Mouse (Mus musculus) splenic B cell, adult 2 months (primary cell): ENCODE results near the gene Polr3h.

ENCODE experiments used
- DNase-seq: peaks from one replicate; pipeline ENCODE4 v3.0.0-alpha.2; 2011; ENCODE audit warnings: low read depth, low spot score
- H3K27me3 ChIP-seq: 2 replicates; pipeline ENCODE4 v1.6.1; 2012; ENCODE audit warnings: mild to moderate bottlenecking, low read length, moderate library complexity, mixed read lengths; ENCODE audit not compliant: control insufficient read depth, poor library complexity, insufficient read depth, severe bottlenecking
- H3K36me3 ChIP-seq: 2 replicates; pipeline ENCODE4 v1.6.1; 2012; ENCODE audit warnings: mild to moderate bottlenecking, low read length, moderate library complexity, mixed read lengths; ENCODE audit not compliant: control insufficient read depth, poor library complexity, insufficient read depth, severe bottlenecking

The Polr3h gene

DNA sequence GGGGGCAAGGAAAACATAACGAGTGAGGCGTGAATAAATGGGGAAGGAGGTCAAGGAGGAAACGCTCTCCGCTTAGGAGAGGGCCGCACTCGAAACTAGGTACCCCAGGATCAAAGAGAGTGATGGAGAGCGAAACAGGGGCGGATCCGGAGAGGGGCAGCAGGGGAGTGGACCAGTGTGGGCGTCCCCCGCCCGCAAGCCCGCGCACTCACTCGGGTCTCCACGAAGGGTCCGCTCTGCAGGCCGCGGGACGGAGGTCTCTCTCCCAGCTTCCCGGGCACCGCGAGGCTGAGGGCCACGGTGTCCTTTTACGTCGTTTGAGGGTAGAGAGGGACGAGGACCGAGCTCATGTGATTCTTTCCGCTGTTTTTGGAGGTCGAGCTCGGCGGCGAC lies 68.3 kb downstream of the Polr3h start:
- DNase-seq = no peak
- Histone ChIP-seq H3K36me3 (no peaks in the 10 kb centered on the region; the same call in 1 of the 2 replicates), H3K27me3 (no peaks in the 10 kb centered on the region)

GRCm38 (mm10) chr15:81856938-81857723 lies 68.9 kb downstream of the Polr3h start:
- peak; percentile 51 for DNase-seq
- H3K36me3 ChIP-seq = peaks cover 3% of the 10 kb centered on the region
- H3K27me3 ChIP-seq = no peaks in the 10 kb centered on the region

- DNase-seq = peak; percentile 90
- no peaks in the 10 kb centered on the region for H3K27me3 ChIP-seq
- peaks cover 5% of the 10 kb centered on the region for H3K36me3 ChIP-seq
Measured at GRCm38 (mm10) chr15:81856030-81856790, 69.8 kb downstream of the Polr3h start.

DNA sequence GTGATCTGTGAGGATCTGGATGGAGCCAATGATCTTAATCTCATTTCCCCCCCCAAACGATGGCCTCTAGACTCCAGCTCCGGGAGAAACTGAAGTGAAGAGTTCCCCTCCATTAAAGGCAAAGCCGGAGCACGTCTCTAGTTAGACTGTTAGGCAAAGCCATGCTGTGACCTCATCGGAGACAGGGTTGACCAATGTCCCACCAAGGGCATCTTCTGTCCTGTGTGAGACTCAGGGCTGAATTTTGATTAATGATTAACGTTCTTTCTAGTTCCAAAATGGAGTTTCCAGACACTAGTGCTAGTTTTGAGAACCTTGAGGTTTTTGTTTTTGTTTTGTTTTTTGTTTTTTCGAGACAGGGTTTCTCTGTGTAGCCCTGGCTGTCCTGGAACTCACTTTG lies 73.0 kb downstream of the Polr3h start:
- DNase-seq = no peak
- peaks cover 14% of the 10 kb centered on the region for H3K36me3 ChIP-seq
- no peaks in the 10 kb centered on the region for H3K27me3 ChIP-seq

GRCm38 (mm10) chr15:81852411-81853000 lies 73.5 kb downstream of the Polr3h start:
- Histone ChIP-seq H3K27me3 (no peaks in the 10 kb centered on the region), H3K36me3 (peaks cover 14% of the 10 kb centered on the region)
- no peak for DNase-seq

DNA sequence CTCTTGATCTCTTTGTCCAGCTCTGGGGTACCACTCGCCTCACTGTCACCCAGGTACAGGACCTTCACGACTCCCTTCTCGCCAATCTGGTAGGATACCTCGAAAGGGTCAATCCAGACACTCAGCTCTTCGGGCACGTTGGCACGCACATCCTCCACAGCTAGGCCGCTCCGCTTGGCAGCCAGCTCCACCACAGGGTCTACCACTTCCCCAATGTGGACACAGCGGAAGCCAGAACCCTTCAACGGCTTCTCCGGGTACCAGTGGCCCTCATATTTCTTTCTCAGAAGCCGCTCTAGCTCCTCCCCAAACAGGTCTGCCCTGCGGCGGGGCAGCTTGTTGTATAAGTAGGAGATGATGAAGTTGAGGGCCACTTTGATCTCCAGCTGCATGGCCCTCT lies 74.7 kb downstream of the Polr3h start:
- DNase-seq = no peak
- Histone ChIP-seq H3K36me3 (peaks cover 14% of the 10 kb centered on the region), H3K27me3 (no peaks in the 10 kb centered on the region)

DNA sequence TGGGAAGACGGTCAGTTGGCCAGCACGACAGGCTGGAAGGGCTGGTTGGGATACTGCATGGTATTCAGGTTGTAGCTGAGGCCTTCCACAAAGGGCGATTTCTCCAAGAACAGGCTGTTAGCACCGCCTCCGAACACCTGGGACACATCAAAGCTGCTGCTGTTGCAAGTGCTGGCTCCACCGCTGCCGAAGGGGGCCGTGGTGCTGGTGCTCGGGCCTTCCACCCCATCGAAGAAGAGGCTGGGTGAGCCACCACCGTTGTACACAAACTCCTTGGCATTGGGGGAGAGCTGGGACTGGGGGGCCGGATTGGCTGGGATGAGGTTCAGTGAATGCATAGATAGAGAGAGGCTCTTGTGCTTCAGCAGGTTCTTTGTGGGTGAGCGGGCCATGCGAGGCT lies 75.3 kb downstream of the Polr3h start:
- H3K36me3 ChIP-seq = peaks cover 14% of the 10 kb centered on the region
- no peaks in the 10 kb centered on the region for H3K27me3 ChIP-seq
- no peak for DNase-seq

GRCm38 (mm10) chr15:81849104-81849503 lies 76.9 kb downstream of the Polr3h start:
- peaks cover 14% of the 10 kb centered on the region for H3K36me3 ChIP-seq
- no peak for DNase-seq
- H3K27me3 ChIP-seq = no peaks in the 10 kb centered on the region

DNA sequence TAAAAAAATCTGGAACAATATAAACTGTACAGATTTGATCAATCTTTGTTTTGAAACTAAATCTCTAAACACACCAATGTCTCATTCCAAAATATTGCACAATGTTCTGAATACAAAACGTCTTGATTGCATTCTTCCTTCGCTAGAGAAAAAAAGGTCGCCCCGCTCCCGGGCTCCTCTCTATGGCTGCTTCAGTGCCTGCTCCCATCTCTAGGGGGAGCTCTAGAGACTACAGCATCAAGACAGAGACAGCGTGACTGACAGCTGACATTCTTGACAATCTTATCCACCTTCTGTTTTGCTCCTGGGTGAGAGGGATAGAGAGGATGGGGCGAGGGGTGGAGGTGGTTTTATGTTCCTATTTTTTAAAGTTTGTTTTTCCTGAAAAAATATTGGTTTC lies 77.7 kb downstream of the Polr3h start:
- peaks cover 14% of the 10 kb centered on the region for H3K36me3 ChIP-seq
- DNase-seq = peak; percentile 83
- no peaks in the 10 kb centered on the region for H3K27me3 ChIP-seq

DNA sequence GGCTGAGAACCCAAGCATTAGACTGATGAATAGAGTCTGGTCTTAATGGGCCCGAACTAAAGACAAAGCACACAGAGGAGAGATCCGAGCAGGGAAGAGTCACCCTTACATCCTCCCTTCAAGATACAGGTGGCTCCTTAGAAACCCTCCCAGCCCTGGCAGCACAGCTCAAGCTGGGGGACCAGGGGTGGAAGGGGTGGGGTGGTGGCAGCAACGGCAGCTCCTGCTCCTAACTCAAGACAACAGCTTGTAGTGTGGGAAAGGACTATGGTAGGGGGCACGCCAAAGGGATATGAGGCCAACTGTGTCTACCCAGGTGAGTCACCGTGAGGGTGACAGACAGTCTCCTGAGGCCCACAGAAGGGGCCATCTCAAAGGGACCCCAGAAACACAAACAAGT lies 78.2 kb downstream of the Polr3h start:
- no peak for DNase-seq
- Histone ChIP-seq H3K36me3 (peaks cover 14% of the 10 kb centered on the region), H3K27me3 (no peaks in the 10 kb centered on the region)

DNA sequence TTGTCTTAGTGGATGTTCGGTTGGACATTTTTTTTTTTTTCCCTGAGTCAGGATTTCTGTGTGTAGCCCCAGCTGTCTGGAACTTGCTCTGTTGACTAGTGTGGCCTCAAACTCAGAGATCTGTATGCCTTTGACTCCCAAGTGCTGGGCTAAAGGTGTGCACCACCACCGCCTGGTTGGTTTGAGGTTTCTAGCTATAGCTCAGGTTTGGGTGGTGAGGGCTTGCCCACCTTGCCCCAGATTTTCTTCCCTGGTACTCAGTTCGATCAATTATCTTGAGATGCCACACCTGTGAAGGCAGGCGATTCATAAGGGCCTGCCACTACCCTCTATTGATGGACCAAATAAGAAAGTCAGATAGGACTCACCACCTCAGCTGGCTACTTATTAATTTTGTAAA lies 78.9 kb downstream of the Polr3h start:
- peaks cover 10% of the 10 kb centered on the region for H3K36me3 ChIP-seq
- no peaks in the 10 kb centered on the region for H3K27me3 ChIP-seq
- DNase-seq = no peak

GRCm38 (mm10) chr15:81846755-81847154 lies 79.3 kb downstream of the Polr3h start:
- H3K36me3 ChIP-seq = peaks cover 10% of the 10 kb centered on the region
- no peak for DNase-seq

DNA sequence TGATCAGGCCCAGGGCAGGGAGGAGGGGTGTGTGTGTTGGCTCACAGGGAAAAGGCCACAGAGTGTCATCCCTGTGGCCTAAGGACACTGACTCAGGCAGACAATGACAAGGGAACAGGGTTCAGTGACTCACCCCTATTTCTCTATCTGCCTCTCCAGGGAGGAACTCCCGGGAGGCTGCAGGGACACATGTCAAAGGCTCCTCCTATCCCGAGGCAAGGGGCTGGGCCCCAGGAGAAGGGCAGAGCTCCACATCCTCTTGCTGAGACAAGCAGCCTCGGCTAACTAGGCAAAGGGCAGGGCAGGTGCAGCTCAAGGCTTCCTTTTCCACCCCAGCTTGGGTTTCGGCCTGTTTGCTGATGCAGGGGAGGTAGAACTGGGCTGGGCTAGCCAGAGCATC lies 80.3 kb downstream of the Polr3h start:
- no peaks in the 10 kb centered on the region for H3K27me3 ChIP-seq
- no peak for DNase-seq
- H3K36me3 ChIP-seq = peaks cover 8% of the 10 kb centered on the region

More at GRCm38 (mm10) chr15:81846755-81847154, 79.3 kb downstream of the Polr3h start:
- no peaks in the 10 kb centered on the region for H3K27me3 ChIP-seq

DNA sequence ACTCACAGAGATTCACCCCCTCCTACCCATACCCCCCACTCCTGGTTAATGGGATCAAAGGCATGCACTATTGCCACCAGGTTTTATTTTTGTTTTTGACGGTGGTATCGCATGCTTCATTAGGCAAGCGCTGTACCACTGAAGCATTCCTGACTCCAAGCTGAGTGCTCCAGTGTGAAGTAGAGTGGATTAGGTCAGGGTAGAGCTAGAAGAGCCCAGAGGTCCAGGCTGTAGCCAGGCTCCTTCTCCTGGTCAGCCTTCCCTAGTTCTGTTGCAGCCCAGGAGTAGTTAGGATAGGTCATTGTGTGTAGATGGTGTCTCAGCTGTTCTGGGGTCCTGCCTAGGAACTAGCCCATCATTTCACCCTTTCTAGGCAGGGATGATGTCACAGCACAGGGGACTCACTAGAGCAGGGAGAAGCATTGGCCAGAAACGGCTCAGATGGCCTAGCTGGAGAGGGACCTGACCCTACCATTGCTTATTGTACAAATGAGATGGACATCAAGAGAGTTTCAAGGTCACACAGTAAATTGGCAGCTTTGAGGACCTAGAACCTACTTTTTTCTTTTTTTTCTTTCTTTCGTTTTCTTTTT lies 80.9 kb downstream of the Polr3h start:
- H3K27me3 ChIP-seq = no peaks in the 10 kb centered on the region
- no peak for DNase-seq
- peaks cover 8% of the 10 kb centered on the region for H3K36me3 ChIP-seq

GRCm38 (mm10) chr15:81842275-81842674 lies 83.8 kb downstream of the Polr3h start:
- H3K36me3 ChIP-seq = no peaks in the 10 kb centered on the region
- no peak for DNase-seq
- H3K27me3 ChIP-seq = no peaks in the 10 kb centered on the region
